ENCODE assay signal across 10 mouse cellular contexts in genomic region chr8:122575286-122575685, GRCm38 (mm10). TPM values are rescaled to one million over a fixed set of nuclear protein-coding genes. Genes with fewer than 3 reads are reported as not detected.
DNase-seq lines count a peak whose midpoint lies in the region; ATAC-seq lines count a peak whose summit lies in the region.
"Had no signal": no experiment of that assay in that cellular context is flagged by ENCODE, and none has a peak within 500 bp of the region (broad histone marks: within the 10 kb centered on the region; RNA-seq: fewer than 3 reads in every experiment).

No protein-coding gene starts in this region.

- H3K36me3 ChIP-seq in lung, embryonic 16.5 days (ENCODE audit: control insufficient read depth, insufficient read depth, low read length), result peaks cover 16% of the 10 kb centered on the region
- peaks cover 33% of the 10 kb centered on the region for H3K36me3 ChIP-seq in forebrain, embryonic 13.5 days (ENCODE audit: poor library complexity, severe bottlenecking)
- peaks cover 44% of the 10 kb centered on the region for H3K36me3 ChIP-seq in limb, embryonic 15.5 days
- H3K36me3 ChIP-seq in stomach, embryonic 15.5 days, result peaks cover 30% of the 10 kb centered on the region

- peak overlapping the region; percentile 71 for H3K4me3 ChIP-seq in lung, embryonic 16.5 days (ENCODE audit: low read length)
- peak overlapping the region; percentile 66; the same call in 1 of the 2 replicates for H3K4me3 ChIP-seq in forebrain, embryonic 13.5 days
- H3K4me3 ChIP-seq in limb, embryonic 15.5 days, result peak overlapping the region; percentile 76
- peak overlapping the region; percentile 67 for H3K4me3 ChIP-seq in stomach, embryonic 15.5 days (replicated peaks)

- DNase-seq in lung, postnatal 10 days, result no peak
- DNase-seq in cerebellum, postnatal 4 days (ENCODE audit: low spot score in 2 of 2), result no peak
- DNase-seq in left cerebral cortex, adult 9 months (ENCODE audit: low spot score in 2 of 2), result no peak
- DNase-seq in left cerebral cortex, postnatal 14 days (ENCODE audit: low spot score in 2 of 2), result no peak
- DNase-seq: adrenal gland, postnatal 10 days; right cerebral cortex, postnatal 4 days had no signal

- H3K27me3 ChIP-seq in lung, embryonic 16.5 days (ENCODE audit: control insufficient read depth, insufficient read depth, low read depth, low read length), result no peaks in the 10 kb centered on the region
- H3K27me3 ChIP-seq in forebrain, embryonic 13.5 days, result no peaks in the 10 kb centered on the region
- H3K27me3 ChIP-seq in limb, embryonic 15.5 days, result no peaks in the 10 kb centered on the region
- no peaks in the 10 kb centered on the region for H3K27me3 ChIP-seq in stomach, embryonic 15.5 days (replicated peaks)

- intact Hi-C loops in left cerebral cortex, postnatal 14 days (cut with DNase I), result no loop called here

- H3K4me1 ChIP-seq in lung, embryonic 16.5 days (replicated peaks; ENCODE audit: control insufficient read depth, insufficient read depth, low read length), result peaks cover 24% of the 10 kb centered on the region
- H3K4me1 ChIP-seq in forebrain, embryonic 13.5 days, result peaks cover 34% of the 10 kb centered on the region
- peaks cover 48% of the 10 kb centered on the region for H3K4me1 ChIP-seq in limb, embryonic 15.5 days
- H3K4me1 ChIP-seq in stomach, embryonic 15.5 days, result peaks cover 30% of the 10 kb centered on the region

- no peak for ATAC-seq in lung, embryonic 16.5 days (ENCODE audit: low read depth)
- ATAC-seq in forebrain, embryonic 13.5 days, result no peak
- no peak for ATAC-seq in limb, embryonic 15.5 days (ENCODE audit: insufficient number of reproducible peaks, low FRiP score, low TSS enrichment, low read depth)
- ATAC-seq in stomach, embryonic 15.5 days (ENCODE audit: insufficient read depth, low FRiP score, low read depth), result no peak

- no peaks in the 10 kb centered on the region for H3K9me3 ChIP-seq in lung, embryonic 16.5 days (ENCODE audit: control insufficient read depth, low read length)
- H3K9me3 ChIP-seq in forebrain, embryonic 13.5 days (replicated peaks), result no peaks in the 10 kb centered on the region
- no peaks in the 10 kb centered on the region for H3K9me3 ChIP-seq in limb, embryonic 15.5 days
- H3K9me3 ChIP-seq in stomach, embryonic 15.5 days, result no peaks in the 10 kb centered on the region

- peak overlapping the region; percentile 67 for H3K4me2 ChIP-seq in lung, embryonic 16.5 days (ENCODE audit: low read depth, low read length)
- H3K4me2 ChIP-seq in forebrain, embryonic 13.5 days, result peak overlapping the region; percentile 92
- peak overlapping the region; percentile 79 for H3K4me2 ChIP-seq in limb, embryonic 15.5 days
- peak overlapping the region; percentile 82 for H3K4me2 ChIP-seq in stomach, embryonic 15.5 days

- H3K27ac ChIP-seq in lung, embryonic 16.5 days (ENCODE audit: low read length), result peak overlapping the region; percentile 3; the same call in 1 of the 2 replicates
- no peak overlapping the region for H3K27ac ChIP-seq in forebrain, embryonic 13.5 days
- H3K27ac ChIP-seq in limb, embryonic 15.5 days, result no peak overlapping the region
- H3K27ac ChIP-seq in stomach, embryonic 15.5 days, result peak overlapping the region; percentile 76

- WGBS in lung, embryonic 16.5 days, result 50% methylated on average over 8 of the region's 8 CpGs
- whole genome bisulfite sequencing in forebrain, embryonic 13.5 days, result 80% methylated on average over 8 of the region's 8 CpGs
- 70% methylated on average over 8 of the region's 8 CpGs for WGBS in limb, embryonic 15.5 days
- 59% methylated on average over 8 of the region's 8 CpGs for WGBS in stomach, embryonic 15.5 days

- no peak overlapping the region for H3K9ac ChIP-seq in lung, embryonic 16.5 days (ENCODE audit: low read length)
- H3K9ac ChIP-seq in forebrain, embryonic 13.5 days, result peak overlapping the region; percentile 89; the same call in 1 of the 2 replicates
- no peak overlapping the region for H3K9ac ChIP-seq in limb, embryonic 15.5 days
- peak overlapping the region; percentile 19; the same call in 1 of the 2 replicates for H3K9ac ChIP-seq in stomach, embryonic 15.5 days

RNA-seq across cellular contexts. Expression of gene Aprt, which starts 1.4 kb away (rescaled TPM):
- polyA plus RNA-seq in lung, embryonic 16.5 days (2015; fragmentation: Nextera tagmentation; extraction: Ambion mirVana), result 279 and 290 TPM in 2 replicates
- 193 and 198 TPM in 2 replicates for polyA plus RNA-seq in forebrain, embryonic 13.5 days (2015; fragmentation: Nextera tagmentation; extraction: Ambion mirVana)
- 268 and 295 TPM in 2 replicates for polyA plus RNA-seq in limb, embryonic 15.5 days (2015; fragmentation: Nextera tagmentation; extraction: Ambion mirVana)
- polyA plus RNA-seq in stomach, embryonic 15.5 days (2015; fragmentation: Nextera tagmentation; extraction: Ambion mirVana), result 354 and 399 TPM in 2 replicates
- total RNA-seq in left cerebral cortex, postnatal 14 days (2021), result 10 to 100 TPM; 73.7 to 81.1 TPM

RNA-seq across cellular contexts. Expression of gene Cdt1, which starts 7.5 kb away (rescaled TPM):
- polyA plus RNA-seq in lung, embryonic 16.5 days (2015; fragmentation: Nextera tagmentation; extraction: Ambion mirVana), result 39.1 and 41.1 TPM in 2 replicates
- polyA plus RNA-seq in forebrain, embryonic 13.5 days (2015; fragmentation: Nextera tagmentation; extraction: Ambion mirVana), result 29.1 and 32.3 TPM in 2 replicates
- polyA plus RNA-seq in limb, embryonic 15.5 days (2015; fragmentation: Nextera tagmentation; extraction: Ambion mirVana), result 31.8 and 36.1 TPM in 2 replicates
- 34.9 and 37.0 TPM in 2 replicates for polyA plus RNA-seq in stomach, embryonic 15.5 days (2015; fragmentation: Nextera tagmentation; extraction: Ambion mirVana)
- total RNA-seq in left cerebral cortex, postnatal 14 days (2021), result 1 to 10 TPM; 2.2 to 3.5 TPM

RNA-seq across cellular contexts. Expression of gene Piezo1, which starts 24.2 kb away (rescaled TPM):
- 23.3 and 30.0 TPM in 2 replicates for polyA plus RNA-seq in lung, embryonic 16.5 days (2015; fragmentation: Nextera tagmentation; extraction: Ambion mirVana)
- 1.4 and 2.0 TPM in 2 replicates for polyA plus RNA-seq in forebrain, embryonic 13.5 days (2015; fragmentation: Nextera tagmentation; extraction: Ambion mirVana)
- 17.5 and 23.3 TPM in 2 replicates for polyA plus RNA-seq in limb, embryonic 15.5 days (2015; fragmentation: Nextera tagmentation; extraction: Ambion mirVana)
- 12.8 and 16.3 TPM in 2 replicates for polyA plus RNA-seq in stomach, embryonic 15.5 days (2015; fragmentation: Nextera tagmentation; extraction: Ambion mirVana)
- 10 to 100 TPM; 10.1 to 12.2 TPM for total RNA-seq in left cerebral cortex, postnatal 14 days (2021)

RNA-seq across cellular contexts. Expression of gene Galns, which starts 36.0 kb away (rescaled TPM):
- 15.0 and 15.2 TPM in 2 replicates for polyA plus RNA-seq in lung, embryonic 16.5 days (2015; fragmentation: Nextera tagmentation; extraction: Ambion mirVana)
- polyA plus RNA-seq in forebrain, embryonic 13.5 days (2015; fragmentation: Nextera tagmentation; extraction: Ambion mirVana), result 3.0 and 3.2 TPM in 2 replicates
- polyA plus RNA-seq in limb, embryonic 15.5 days (2015; fragmentation: Nextera tagmentation; extraction: Ambion mirVana), result 12.0 and 16.6 TPM in 2 replicates
- 11.9 and 13.1 TPM in 2 replicates for polyA plus RNA-seq in stomach, embryonic 15.5 days (2015; fragmentation: Nextera tagmentation; extraction: Ambion mirVana)
- total RNA-seq in left cerebral cortex, postnatal 14 days (2021), result 10 to 100 TPM in 1 of 2 experiments, 1 to 10 TPM in 1; 9.7 to 10.3 TPM

RNA-seq across cellular contexts. Expression of gene Trappc2l, which starts 36.2 kb away (rescaled TPM):
- 48.0 and 62.6 TPM in 2 replicates for polyA plus RNA-seq in lung, embryonic 16.5 days (2015; fragmentation: Nextera tagmentation; extraction: Ambion mirVana)
- 69.3 and 79.6 TPM in 2 replicates for polyA plus RNA-seq in forebrain, embryonic 13.5 days (2015; fragmentation: Nextera tagmentation; extraction: Ambion mirVana)
- 48.9 and 60.1 TPM in 2 replicates for polyA plus RNA-seq in limb, embryonic 15.5 days (2015; fragmentation: Nextera tagmentation; extraction: Ambion mirVana)
- polyA plus RNA-seq in stomach, embryonic 15.5 days (2015; fragmentation: Nextera tagmentation; extraction: Ambion mirVana), result 49.7 and 61.8 TPM in 2 replicates
- 10 to 100 TPM; 84.2 to 85.9 TPM for total RNA-seq in left cerebral cortex, postnatal 14 days (2021)

Comparison
In these comparisons a context has a peak if more than half of its experiments do, and no peak if none do; other contexts are left out.
1. H3K27ac ChIP-seq: peak in lung, embryonic 16.5 days (single experiment) and stomach, embryonic 15.5 days (single experiment); none in forebrain, embryonic 13.5 days (single experiment) and limb, embryonic 15.5 days (single experiment).
2. H3K9ac ChIP-seq: peak in forebrain, embryonic 13.5 days (single experiment) and stomach, embryonic 15.5 days (single experiment); none in lung, embryonic 16.5 days (single experiment) and limb, embryonic 15.5 days (single experiment).
3. Peak in every context shown above with its lines, with median percentiles within 50 percentile points of each other: H3K4me2 ChIP-seq and H3K4me3 ChIP-seq.